Mouse (Mus musculus) heart, adult 8-10 months (tissue): ENCODE measurements around the gene Ndufc1. TPM values are rescaled to one million over a fixed set of nuclear protein-coding genes. Genes with fewer than 3 reads are reported as not detected.
"Not testable (repeated sequence)": the region's sequence is repeated elsewhere in the genome, so short reads cannot be mapped to it uniquely, and the experiment has no call there.

ENCODE experiments used
- DNase-seq: peaks from one replicate; pipeline ENCODE4 v3.0.0; 2022; ENCODE audit warnings: low spot score
- total RNA-seq, 4 experiments: library from RNA; stranded (reverse); gene quantifications; 2 replicates each; pipeline ENCODE4 v1.2.4; 2022

Ndufc1 gene
- total RNA-seq, 4 experiments from 2014 or later = 1,660 to 1,731 (median 1,722) TPM

DNA sequence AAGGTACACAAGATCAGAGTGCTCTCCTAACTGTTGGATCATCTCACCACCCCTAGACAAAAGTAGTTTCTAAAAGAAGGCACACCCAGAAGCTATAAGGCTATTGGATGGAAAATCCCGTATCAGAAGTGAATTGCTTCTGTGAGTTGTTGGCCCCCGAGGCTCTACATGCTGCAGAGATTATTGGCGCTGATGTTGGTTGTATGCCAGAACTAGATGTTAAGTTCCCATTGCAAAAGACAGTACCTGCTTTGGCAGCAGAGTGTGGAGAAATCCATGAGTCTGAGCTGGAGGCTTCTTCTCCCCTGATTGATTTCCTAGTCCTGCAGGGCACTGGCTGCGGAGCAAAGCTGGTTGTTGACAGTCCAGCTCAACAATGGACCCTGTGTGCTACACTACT, 40.8 kb downstream of the Ndufc1 start:
- DNase-seq = no peak

DNA sequence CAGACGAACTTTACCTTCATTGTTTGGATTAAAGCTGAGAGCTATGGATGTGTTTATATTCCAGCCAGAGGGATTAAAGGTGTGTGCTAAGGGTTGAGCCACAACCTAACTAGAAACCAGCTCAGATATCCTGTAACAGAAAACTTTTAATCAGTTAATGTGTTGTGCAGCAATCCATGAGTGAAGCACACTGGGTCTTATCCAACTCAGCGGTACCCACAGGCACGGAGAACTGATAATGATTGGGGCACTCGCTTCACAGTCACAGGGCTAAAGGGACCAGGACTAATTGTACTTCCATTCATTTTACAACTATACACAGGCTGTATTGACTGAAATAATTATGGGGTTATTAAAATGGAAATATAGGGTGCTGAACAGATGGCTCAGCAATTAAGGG, 41.9 kb downstream of the Ndufc1 start:
- no peak for DNase-seq

DNA sequence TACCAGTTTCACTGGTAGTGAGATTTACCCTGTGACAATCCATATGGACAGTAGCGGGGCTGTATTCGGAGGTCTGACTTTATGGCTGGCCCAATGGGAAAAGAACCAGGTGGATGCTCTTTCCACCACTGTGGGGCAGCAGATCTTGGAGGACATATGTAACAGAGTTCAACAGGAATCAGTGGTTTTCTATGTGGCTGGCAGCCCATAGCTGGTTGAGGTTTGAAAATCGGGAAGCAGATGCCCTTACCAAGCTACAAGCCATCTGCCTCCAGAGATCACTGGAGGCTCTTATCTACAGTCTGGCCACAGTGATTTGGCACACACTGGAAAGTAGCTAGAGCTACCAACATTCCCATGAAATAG, 43.3 kb downstream of the Ndufc1 start:
- DNase-seq = no peak

DNA sequence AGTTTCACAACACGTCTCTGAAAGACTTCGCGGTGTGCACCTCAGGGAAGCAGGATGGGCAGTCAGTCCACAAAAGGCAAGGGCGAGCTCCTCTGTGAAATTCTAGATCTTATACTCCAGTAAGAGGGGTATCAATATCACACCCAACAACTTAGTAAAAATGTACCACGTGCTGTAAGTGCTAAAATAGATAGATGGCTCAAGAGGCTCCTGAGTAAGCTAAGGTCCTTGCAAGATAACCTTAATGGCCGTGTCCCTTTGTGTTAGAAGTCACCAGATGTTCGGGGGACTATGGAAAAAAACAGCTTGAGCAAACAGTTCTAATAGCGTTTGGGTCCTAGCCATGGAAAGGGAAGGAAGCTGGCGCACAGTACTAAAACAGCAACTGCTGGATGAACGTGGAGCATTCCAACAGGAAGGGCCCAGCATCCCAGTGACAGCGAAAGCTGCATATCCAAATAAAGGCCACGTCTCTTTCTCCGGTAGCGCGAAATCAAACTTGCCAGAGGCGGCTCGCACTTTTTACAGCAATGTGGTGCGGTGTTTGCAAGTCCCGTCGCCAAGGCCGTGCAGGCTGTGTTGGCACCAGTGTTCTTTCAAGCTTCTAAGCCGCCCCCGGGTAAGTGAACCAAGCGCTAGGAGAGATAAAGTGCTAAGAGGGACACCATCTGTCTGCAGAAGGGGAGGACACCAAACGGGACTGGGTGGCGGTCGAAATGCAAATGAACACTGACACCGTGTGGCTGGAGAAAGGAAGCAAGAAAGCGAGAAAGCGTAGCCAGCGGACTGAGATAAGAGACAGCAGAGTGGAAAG, 43.9 kb downstream of the Ndufc1 start:
- peak; percentile 80 for DNase-seq

DNA sequence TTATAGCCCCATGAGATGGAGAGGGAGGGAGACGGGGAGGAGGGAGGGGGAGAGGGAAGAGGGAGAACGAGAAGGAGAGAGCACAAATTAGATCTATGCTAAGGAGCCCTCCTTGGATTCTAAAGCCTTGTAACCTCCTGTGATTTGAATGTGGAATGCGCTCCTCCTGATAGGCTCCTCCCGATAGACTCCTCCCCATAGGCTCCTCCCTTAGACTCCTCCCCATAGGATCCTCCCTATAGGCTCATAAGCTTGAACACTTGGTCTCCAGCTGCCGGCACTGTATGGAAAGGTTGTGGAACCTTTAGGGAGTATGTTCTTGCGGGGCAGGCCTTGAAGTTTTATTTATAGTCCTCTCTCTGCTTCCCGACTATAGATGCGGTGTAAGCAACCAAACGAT, 47.7 kb downstream of the Ndufc1 start:
- no peak for DNase-seq

DNA sequence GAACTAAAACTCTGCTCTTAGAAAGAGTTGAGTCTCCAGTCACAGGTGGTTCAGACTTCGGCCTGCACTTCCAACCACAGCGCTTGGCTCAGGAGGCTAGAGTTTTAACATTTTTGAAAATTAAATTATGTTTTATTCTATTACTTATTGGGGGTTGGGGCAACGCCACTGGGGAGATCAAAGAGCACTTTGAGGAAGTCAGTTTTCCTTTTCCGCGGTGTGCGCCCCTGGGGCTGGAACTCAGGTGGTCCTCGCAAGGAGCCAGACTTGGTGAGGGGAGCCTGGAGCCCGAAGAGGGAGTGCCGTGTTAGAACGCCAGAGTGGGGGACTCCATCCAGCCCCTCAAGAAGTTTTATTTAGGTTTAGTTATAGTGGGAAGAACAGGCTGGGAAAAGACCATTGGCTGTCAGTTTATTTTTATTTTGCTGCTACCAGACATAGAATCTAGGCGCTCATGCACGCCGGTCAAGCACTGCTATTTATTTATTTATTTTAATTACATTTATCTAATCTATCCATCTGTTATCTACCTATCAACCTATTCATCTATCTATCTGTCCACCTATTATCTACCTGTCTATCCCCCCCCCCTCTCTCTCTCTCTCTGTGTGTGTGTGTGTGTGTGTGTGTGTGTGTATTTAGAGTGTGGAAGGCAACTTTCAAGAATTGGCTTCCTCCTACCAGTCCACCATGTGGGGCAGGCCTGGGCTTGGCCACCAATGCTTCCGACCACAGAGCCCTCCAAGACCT, 49.1 kb downstream of the Ndufc1 start:
- no peak for DNase-seq

DNA sequence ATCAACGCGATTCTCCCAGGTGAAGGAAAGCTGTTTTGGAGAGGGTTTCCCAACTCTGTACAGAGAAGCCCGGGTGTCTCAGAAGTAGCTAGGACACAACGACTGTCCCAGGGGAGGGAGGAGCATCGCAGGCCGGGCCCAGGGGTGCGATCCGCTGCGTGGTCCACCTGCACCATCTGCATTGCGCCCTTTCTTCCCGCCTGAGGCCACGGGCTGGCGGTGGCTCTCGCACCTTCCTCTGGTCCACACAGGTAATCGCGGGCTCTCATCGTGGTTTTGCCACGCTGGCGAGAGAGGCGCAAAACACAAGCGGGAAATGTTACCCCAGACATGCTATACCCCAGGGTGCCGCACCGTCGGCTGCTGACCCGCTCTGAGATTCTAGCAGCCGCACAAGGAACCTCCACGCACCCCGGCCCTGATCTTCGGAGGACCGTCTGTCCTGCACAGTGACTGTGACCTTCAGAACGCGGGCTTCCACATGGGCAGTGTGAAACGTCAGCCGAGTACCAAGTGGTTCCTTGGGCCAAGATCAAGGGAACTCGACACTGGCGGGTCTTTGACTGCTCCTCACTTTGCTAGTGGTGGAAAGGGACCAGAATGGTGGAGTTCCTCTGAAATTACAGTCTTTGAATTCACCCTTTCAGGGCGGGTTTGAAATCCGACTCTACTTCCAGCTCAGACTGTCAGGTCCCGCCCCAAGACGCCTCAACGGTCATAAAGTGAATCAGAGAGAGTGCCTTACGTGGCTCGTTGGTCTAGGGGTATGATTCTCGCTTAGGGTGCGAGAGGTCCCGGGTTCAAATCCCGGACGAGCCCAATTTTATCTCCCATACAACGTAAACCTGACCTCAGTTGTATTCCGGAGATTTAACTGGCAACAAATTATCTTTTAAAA, 49.9 kb downstream of the Ndufc1 start:
- DNase-seq = peak; percentile 75

DNA sequence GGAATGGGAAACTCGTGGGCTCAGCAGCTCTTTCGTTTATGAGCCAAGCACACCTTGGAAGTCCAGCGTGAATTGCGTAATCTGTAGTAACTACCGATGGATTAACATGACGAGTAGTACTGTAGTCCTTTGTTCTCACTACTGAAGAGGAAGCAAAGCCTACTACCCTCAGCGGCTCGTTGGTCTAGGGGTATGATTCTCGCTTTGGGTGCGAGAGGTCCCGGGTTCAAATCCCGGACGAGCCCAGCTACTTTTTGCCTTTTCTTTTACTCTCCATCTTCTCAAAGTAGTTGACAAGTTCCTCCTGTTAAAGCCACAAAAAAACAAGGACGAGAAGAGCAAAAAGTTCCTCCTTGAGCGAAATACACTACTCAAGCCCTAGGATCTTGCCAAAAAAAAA, 50.6 kb downstream of the Ndufc1 start:
- peak; percentile 75 for DNase-seq

DNA sequence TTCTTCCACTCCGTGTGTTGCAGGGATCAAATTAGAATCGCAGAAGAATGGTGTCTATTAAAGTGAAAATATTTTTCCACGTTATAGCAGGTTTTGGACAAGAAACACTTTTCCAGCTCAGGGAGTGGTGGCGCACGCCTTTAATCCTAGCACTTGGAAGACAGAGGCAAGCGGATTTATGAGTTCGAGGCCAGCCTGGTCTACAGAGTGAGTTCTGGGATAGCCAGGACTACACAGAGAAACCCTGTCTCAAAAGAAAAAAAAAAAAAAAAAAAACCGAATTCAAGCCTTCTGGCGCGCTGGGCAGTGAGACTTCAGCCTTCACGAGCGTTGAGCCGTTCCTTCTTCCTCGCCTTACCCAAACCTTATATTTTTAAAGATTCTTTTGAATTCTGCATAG, 51.2 kb downstream of the Ndufc1 start:
- DNase-seq = no peak

DNA sequence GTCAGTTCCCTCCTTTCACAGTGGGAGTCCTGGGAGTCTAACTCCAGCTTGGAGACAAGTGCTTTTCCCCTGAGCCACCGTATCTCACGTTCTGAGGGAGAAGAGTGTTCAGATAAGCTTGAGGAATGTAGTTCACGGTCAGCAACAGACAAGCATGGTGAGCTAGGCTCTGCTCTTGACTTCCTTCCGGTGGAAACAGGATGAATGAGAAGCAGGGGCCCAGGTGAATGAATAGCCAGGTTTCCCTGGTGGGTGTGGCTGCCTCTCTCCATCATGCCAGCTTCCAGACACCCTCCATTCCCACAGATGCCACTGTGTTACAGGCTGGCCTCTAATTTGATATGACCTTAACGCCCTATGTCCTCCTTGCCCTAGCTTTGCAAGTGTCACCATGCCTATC, 51.7 kb downstream of the Ndufc1 start:
- no peak for DNase-seq

DNA sequence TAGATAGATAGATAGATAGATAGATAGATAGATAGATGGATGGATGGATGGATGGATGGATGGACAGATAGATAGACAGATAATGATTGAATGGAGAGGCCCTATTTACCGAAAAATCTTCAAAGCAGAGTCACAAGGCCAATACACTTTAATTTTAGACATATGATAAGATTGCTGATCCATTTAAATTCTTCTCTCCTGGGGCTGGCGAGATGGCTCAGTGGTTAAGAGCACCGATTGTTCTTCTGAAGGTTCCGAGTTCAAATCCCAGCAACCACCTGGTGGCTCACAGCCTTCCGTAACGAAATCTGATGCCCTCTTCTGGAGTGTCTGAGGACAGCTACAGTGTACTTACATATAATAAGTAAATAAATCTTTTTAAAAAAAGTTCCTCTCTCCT, 53.8 kb downstream of the Ndufc1 start:
- DNase-seq = not testable (repeated sequence)

Other genes starting within 250 kb of the Ndufc1 start
- 10 to 100 TPM; 32.2 to 45.2 (median 41.6) TPM for gene Noct, start 184.5 kb downstream of the Ndufc1 start, total RNA-seq
- 10 to 100 TPM; 40.6 to 52.9 (median 50.9) TPM for gene Elf2, start 68.3 kb downstream of the Ndufc1 start, total RNA-seq
- under 1 TPM; 0.22 to 0.37 (median 0.26) TPM for gene Mgarp, start 12.2 kb downstream of the Ndufc1 start, total RNA-seq
- 10 to 100 TPM; 44.6 to 56.5 (median 48.1) TPM for gene Naa15, start 6.2 kb upstream of the Ndufc1 start, total RNA-seq
- gene Rab33b, start 74.9 kb upstream of the Ndufc1 start, total RNA-seq = 10 to 100 TPM in 2 of 4 experiments, 1 to 10 TPM in 2; 9.7 to 10.2 (median 10.0) TPM
- 10 to 100 TPM; 55.6 to 68.3 (median 59.1) TPM for gene Setd7, start 151.9 kb upstream of the Ndufc1 start, total RNA-seq